Mouse (Mus musculus): Measurements from ENCODE around the gene Hpcal1.

DNA sequence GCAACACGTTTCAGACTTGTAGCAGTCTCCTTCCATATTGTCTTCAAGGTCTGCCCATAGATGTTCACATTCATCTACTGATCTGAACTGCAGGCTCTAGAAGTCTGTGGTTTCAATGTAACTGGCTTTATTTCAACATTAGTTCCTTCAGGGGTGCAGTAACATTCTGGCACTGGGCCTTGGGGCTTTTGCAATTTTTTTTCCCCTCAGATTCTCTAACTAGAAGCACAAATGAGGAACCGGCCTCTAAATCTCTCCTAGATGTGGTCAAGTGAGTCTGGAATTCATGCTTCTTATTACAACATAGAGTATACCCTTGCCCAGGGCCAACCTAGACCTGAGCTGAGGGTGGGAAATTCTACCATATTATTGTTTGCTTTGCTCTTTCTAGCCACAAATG lies 8.5 kb upstream of the Hpcal1 start:
- TF ChIP-seq HCFC1 (IDR thresholded peaks at IDR 0.05; ENCODE audit: borderline replicate concordance, insufficient read depth, low read length): no peak
- TF ChIP-seq ZC3H11A (IDR thresholded peaks at IDR 0.05; ENCODE audit: borderline replicate concordance, low read depth, low read length): no peak

Data from ES-E14 (cell line).